Mouse (Mus musculus): ENCODE measurements around the gene 2310034G01Rik. TPM values are rescaled to one million over a fixed set of nuclear protein-coding genes. Genes with fewer than 3 reads are reported as not detected.

Gene 2310034G01Rik
- polyA plus RNA-seq, 1 experiment from 2014 or later, result 3.0 TPM

GRCm38 (mm10) chr19:46394712-46395108, 44.6 kb upstream of the 2310034G01Rik start:
- Histone ChIP-seq H3K4me3 (replicated peaks; ENCODE audit: low read length) (peak overlapping the region; percentile 61), H3K9me3 (ENCODE audit: control insufficient read depth, low read length) (no peaks in the 10 kb centered on the region), H3K4me2 (ENCODE audit: low read length) (peak overlapping the region; percentile 92), H3K27ac (ENCODE audit: low read length) (no peak overlapping the region), H3K36me3 (ENCODE audit: control insufficient read depth, insufficient read depth) (no peaks in the 10 kb centered on the region), H3K9ac (replicated peaks; ENCODE audit: low read depth, low read length) (peak overlapping the region; percentile 51), H3K27me3 (replicated peaks; ENCODE audit: control insufficient read depth, insufficient read depth, low read length) (no peaks in the 10 kb centered on the region), H3K4me1 (replicated peaks; ENCODE audit: control insufficient read depth, insufficient read depth, low read length) (peaks cover 36% of the 10 kb centered on the region)
- no peak for ATAC-seq
- WGBS, result 9% methylated on average over 10 of the region's 10 CpGs

DNA sequence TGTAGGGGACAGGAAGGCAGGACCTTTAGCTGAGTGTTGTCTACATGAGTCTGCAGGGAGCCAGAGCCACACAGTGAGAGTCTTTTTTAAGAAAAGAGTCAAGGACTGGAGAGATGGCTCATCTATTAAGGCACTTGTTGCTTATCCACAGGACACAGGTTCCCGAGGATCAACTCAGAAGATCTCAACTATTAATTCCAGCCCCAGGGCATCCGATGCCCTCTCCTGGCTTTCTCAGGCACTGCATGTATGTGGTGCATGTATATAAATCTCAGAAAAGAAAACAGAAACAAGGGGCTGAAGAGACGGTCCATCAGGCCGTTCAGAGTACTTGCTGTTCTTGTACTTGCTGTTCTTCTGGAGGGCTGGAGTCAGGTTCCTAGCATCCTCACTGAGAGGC, 41.9 kb upstream of the 2310034G01Rik start:
- Histone ChIP-seq H3K36me3 (ENCODE audit: control insufficient read depth, insufficient read depth) (no peaks in the 10 kb centered on the region), H3K27ac (ENCODE audit: low read length) (no peak overlapping the region), H3K9ac (replicated peaks; ENCODE audit: low read depth, low read length) (no peak overlapping the region), H3K27me3 (replicated peaks; ENCODE audit: control insufficient read depth, insufficient read depth, low read length) (no peaks in the 10 kb centered on the region), H3K9me3 (ENCODE audit: control insufficient read depth, low read length) (no peaks in the 10 kb centered on the region), H3K4me3 (replicated peaks; ENCODE audit: low read length) (no peak overlapping the region), H3K4me2 (ENCODE audit: low read length) (no peak overlapping the region), H3K4me1 (replicated peaks; ENCODE audit: control insufficient read depth, insufficient read depth, low read length) (peaks cover 19% of the 10 kb centered on the region)
- ATAC-seq, result no peak
- 28% methylated on average over 4 of the region's 4 CpGs for WGBS

DNA sequence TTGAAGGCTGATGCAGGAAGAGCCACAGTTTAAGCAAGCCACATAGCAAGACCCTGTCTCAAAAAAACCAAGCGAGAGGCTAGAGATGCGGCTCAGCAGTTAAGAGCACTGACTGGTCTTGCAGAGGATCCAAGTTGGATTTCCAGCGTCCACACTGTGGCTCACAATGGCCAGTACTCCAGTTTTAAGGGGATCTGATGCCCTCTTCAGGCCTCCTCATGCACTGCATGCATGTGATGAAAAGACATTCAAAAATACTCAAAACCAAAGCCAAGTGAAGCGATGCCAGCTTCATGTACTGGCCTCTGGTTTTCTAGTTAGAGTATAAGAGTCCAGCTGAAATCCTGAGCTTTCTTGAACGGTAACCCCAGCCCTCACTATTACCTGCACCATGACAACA, 39.8 kb upstream of the 2310034G01Rik start:
- WGBS, result 91% methylated on average over 5 of the region's 5 CpGs

GRCm38 (mm10) chr19:46382275-46382674, 32.2 kb upstream of the 2310034G01Rik start:
- Histone ChIP-seq H3K36me3 (ENCODE audit: control insufficient read depth, insufficient read depth) (peaks cover 68% of the 10 kb centered on the region), H3K27ac (ENCODE audit: low read length) (no peak overlapping the region), H3K4me2 (ENCODE audit: low read length) (no peak overlapping the region), H3K9ac (replicated peaks; ENCODE audit: low read depth, low read length) (no peak overlapping the region), H3K27me3 (replicated peaks; ENCODE audit: control insufficient read depth, insufficient read depth, low read length) (no peaks in the 10 kb centered on the region), H3K4me1 (replicated peaks; ENCODE audit: control insufficient read depth, insufficient read depth, low read length) (no peaks in the 10 kb centered on the region), H3K9me3 (ENCODE audit: control insufficient read depth, low read length) (no peaks in the 10 kb centered on the region), H3K4me3 (replicated peaks; ENCODE audit: low read length) (no peak overlapping the region)
- ATAC-seq, result no peak
- WGBS, result 93% methylated on average over 9 of the region's 9 CpGs

More for the DNA sequence above, 39.8 kb upstream of the 2310034G01Rik start:
- H3K4me3 ChIP-seq (replicated peaks; ENCODE audit: low read length), result no peak overlapping the region
- no peak for ATAC-seq
- peaks cover under 1% of the 10 kb centered on the region; the same call in 1 of the 2 replicates for H3K36me3 ChIP-seq (ENCODE audit: control insufficient read depth, insufficient read depth)
- H3K4me1 ChIP-seq (replicated peaks; ENCODE audit: control insufficient read depth, insufficient read depth, low read length), result peaks cover 14% of the 10 kb centered on the region
- no peaks in the 10 kb centered on the region for H3K9me3 ChIP-seq (ENCODE audit: control insufficient read depth, low read length)
- H3K9ac ChIP-seq (replicated peaks; ENCODE audit: low read depth, low read length), result no peak overlapping the region
- no peaks in the 10 kb centered on the region for H3K27me3 ChIP-seq (replicated peaks; ENCODE audit: control insufficient read depth, insufficient read depth, low read length)
- no peak overlapping the region for H3K27ac ChIP-seq (ENCODE audit: low read length)
- no peak overlapping the region for H3K4me2 ChIP-seq (ENCODE audit: low read length)

DNA sequence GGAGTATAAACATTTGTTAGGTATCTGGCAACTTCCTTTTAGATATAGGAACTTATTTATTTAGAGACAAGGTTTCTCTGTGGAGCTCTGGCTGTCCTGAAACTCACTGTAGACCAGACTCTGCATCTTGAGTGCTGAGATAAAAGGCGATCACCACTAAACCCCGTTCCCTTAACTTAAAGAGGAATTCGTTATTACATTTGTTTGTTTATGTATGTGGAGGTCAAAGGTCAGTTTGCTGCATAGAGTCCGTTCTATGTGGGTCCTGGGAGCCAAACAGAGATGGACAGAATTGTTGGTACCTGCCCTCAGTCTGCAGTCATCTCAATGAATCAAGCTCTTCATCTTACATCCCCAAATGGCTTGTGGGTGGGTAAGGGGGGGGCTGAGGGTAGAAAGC, 25.8 kb upstream of the 2310034G01Rik start:
- ATAC-seq, result no peak
- H3K9ac ChIP-seq (replicated peaks; ENCODE audit: low read depth, low read length), result no peak overlapping the region
- H3K9me3 ChIP-seq (ENCODE audit: control insufficient read depth, low read length), result no peaks in the 10 kb centered on the region
- H3K27me3 ChIP-seq (replicated peaks; ENCODE audit: control insufficient read depth, insufficient read depth, low read length), result no peaks in the 10 kb centered on the region
- no peaks in the 10 kb centered on the region; the same call in 1 of the 2 replicates for H3K4me1 ChIP-seq (replicated peaks; ENCODE audit: control insufficient read depth, insufficient read depth, low read length)
- WGBS, result 54% methylated on average over 4 of the region's 4 CpGs
- no peak overlapping the region for H3K27ac ChIP-seq (ENCODE audit: low read length)
- H3K4me3 ChIP-seq (replicated peaks; ENCODE audit: low read length), result no peak overlapping the region
- H3K36me3 ChIP-seq (ENCODE audit: control insufficient read depth, insufficient read depth), result peaks cover 39% of the 10 kb centered on the region
- H3K4me2 ChIP-seq (ENCODE audit: low read length), result no peak overlapping the region

DNA sequence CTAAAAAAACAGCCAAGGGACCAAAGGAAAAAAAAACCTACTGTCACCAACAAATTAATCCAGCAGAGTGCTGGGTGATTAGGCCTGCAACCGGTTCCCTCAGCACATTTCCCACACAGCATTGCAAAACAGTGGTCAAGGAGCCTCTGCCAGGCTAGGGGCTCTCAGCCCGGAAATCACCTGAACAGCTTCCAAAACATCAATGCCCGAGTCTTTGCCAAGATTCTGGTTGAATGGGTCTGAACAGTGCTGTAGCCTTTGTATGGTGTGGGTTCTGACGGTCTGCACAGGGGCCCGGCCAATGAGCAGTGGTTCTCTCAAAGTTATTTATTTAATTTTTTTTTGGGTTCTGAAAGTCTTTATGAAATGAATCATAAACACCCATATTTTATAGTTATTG, 25.4 kb upstream of the 2310034G01Rik start:
- Histone ChIP-seq H3K9me3 (ENCODE audit: control insufficient read depth, low read length) (no peaks in the 10 kb centered on the region), H3K4me1 (replicated peaks; ENCODE audit: control insufficient read depth, insufficient read depth, low read length) (no peaks in the 10 kb centered on the region; the same call in 1 of the 2 replicates), H3K27me3 (replicated peaks; ENCODE audit: control insufficient read depth, insufficient read depth, low read length) (no peaks in the 10 kb centered on the region), H3K4me2 (ENCODE audit: low read length) (no peak overlapping the region), H3K36me3 (ENCODE audit: control insufficient read depth, insufficient read depth) (peaks cover 35% of the 10 kb centered on the region), H3K4me3 (replicated peaks; ENCODE audit: low read length) (no peak overlapping the region), H3K27ac (ENCODE audit: low read length) (no peak overlapping the region), H3K9ac (replicated peaks; ENCODE audit: low read depth, low read length) (no peak overlapping the region)
- 26% methylated on average over 5 of the region's 5 CpGs for WGBS
- ATAC-seq, result peak; percentile 60

GRCm38 (mm10) chr19:46374477-46375088, 24.5 kb upstream of the 2310034G01Rik start:
- Histone ChIP-seq H3K27ac (ENCODE audit: low read length) (no peak overlapping the region), H3K9ac (replicated peaks; ENCODE audit: low read depth, low read length) (no peak overlapping the region), H3K27me3 (replicated peaks; ENCODE audit: control insufficient read depth, insufficient read depth, low read length) (no peaks in the 10 kb centered on the region), H3K9me3 (ENCODE audit: control insufficient read depth, low read length) (no peaks in the 10 kb centered on the region), H3K4me2 (ENCODE audit: low read length) (no peak overlapping the region), H3K4me1 (replicated peaks; ENCODE audit: control insufficient read depth, insufficient read depth, low read length) (no peaks in the 10 kb centered on the region; the same call in 1 of the 2 replicates), H3K4me3 (replicated peaks; ENCODE audit: low read length) (no peak overlapping the region), H3K36me3 (ENCODE audit: control insufficient read depth, insufficient read depth) (peaks cover 26% of the 10 kb centered on the region)
- peak; percentile 60 for ATAC-seq
- 51% methylated on average over 21 of the region's 21 CpGs for WGBS

- whole genome bisulfite sequencing, result 44% methylated on average over 4 of the region's 4 CpGs
- Histone ChIP-seq H3K4me2 (ENCODE audit: low read length) (no peak overlapping the region), H3K4me3 (replicated peaks; ENCODE audit: low read length) (no peak overlapping the region), H3K36me3 (ENCODE audit: control insufficient read depth, insufficient read depth) (no peaks in the 10 kb centered on the region), H3K27ac (ENCODE audit: low read length) (no peak overlapping the region), H3K9me3 (ENCODE audit: control insufficient read depth, low read length) (no peaks in the 10 kb centered on the region), H3K9ac (replicated peaks; ENCODE audit: low read depth, low read length) (no peak overlapping the region), H3K27me3 (replicated peaks; ENCODE audit: control insufficient read depth, insufficient read depth, low read length) (no peaks in the 10 kb centered on the region), H3K4me1 (replicated peaks; ENCODE audit: control insufficient read depth, insufficient read depth, low read length) (no peaks in the 10 kb centered on the region; the same call in 1 of the 2 replicates)
- no peak for ATAC-seq
These were observed 19.1 kb upstream of the 2310034G01Rik start for GRCm38 (mm10) chr19:46369204-46369603.

DNA sequence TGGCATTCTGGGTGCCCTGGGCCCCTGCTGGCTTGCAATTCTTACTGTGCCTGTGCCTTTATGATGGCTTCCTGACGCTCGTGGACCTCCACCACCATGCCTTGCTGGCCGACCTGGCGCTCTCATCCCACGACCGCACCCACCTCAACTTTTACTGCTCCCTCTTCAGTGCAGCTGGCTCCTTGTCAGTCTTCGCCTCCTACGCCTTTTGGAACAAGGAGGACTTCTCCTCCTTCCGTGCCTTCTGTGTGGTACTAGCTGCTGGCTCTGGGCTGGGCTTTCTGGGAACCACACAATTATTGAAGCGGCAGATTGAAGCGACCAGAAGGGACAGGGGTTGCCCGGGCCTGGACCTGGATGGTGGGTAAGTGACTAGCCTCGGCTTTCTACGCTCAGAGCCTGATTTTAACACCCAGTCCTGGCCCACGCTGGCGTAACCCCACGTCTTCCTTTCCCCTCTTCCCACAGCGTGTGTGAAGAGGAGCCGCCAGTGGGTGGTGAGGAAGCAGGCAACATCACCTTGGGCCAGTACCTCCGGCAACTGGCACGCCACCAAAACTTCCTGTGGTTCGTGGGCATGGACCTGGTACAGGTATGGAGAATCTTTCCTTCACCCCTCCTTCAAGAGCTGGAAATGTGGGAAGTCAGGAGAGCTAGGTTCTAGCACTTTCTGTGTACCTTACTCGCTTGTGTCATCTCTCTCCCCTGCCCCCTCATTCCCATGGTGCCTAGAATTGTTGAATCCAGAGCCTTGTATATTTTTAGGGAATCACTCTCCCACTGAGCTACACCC, 17.9 kb upstream of the 2310034G01Rik start:
- Histone ChIP-seq H3K27ac (ENCODE audit: low read length) (no peak overlapping the region), H3K4me2 (ENCODE audit: low read length) (no peak overlapping the region), H3K36me3 (ENCODE audit: control insufficient read depth, insufficient read depth) (no peaks in the 10 kb centered on the region), H3K9me3 (ENCODE audit: control insufficient read depth, low read length) (no peaks in the 10 kb centered on the region), H3K27me3 (replicated peaks; ENCODE audit: control insufficient read depth, insufficient read depth, low read length) (no peaks in the 10 kb centered on the region), H3K4me3 (replicated peaks; ENCODE audit: low read length) (no peak overlapping the region), H3K9ac (replicated peaks; ENCODE audit: low read depth, low read length) (no peak overlapping the region), H3K4me1 (replicated peaks; ENCODE audit: control insufficient read depth, insufficient read depth, low read length) (no peaks in the 10 kb centered on the region)
- WGBS, result 87% methylated on average over 23 of the region's 23 CpGs
- ATAC-seq, result no peak

All from forebrain, embryonic 16.5 days (tissue).